Mouse (Mus musculus) myocyte (in vitro differentiated cells): ENCODE results near the gene Ramac. TPM values are rescaled to one million over a fixed set of nuclear protein-coding genes. Genes with fewer than 3 reads are reported as not detected.

Experiments used
- H3K27me3 ChIP-seq: one replicate; pipeline ENCODE4 v1.6.1; 2011; ENCODE audit not compliant: control insufficient read depth, insufficient read depth, insufficient read length
- H3K36me3 ChIP-seq: one replicate; pipeline ENCODE4 v1.6.1; 2011; ENCODE audit not compliant: control insufficient read depth, insufficient read depth
- H3K4me2 ChIP-seq: one replicate; pipeline ENCODE4 v1.6.1; 2011; ENCODE audit warnings: low read depth, control low read depth
- H3K4me3 ChIP-seq: one replicate; pipeline ENCODE4 v1.5.1; 2011; ENCODE audit warnings: mild to moderate bottlenecking, control low read depth, moderate library complexity
- H3K79me2 ChIP-seq: one replicate; pipeline ENCODE4 v1.6.1; 2011; ENCODE audit not compliant: control insufficient read depth, insufficient read depth
- H3ac ChIP-seq: one replicate; pipeline ENCODE4 v1.6.1; 2011; ENCODE audit not compliant: control insufficient read depth, insufficient read length
- CEBPB ChIP-seq: IDR thresholded peaks from 2 replicates; pipeline ENCODE4 v1.6.1; 2011; ENCODE audit warnings: mild to moderate bottlenecking, moderate library complexity; ENCODE audit not compliant: poor library complexity, insufficient read depth, severe bottlenecking
- E2F4 ChIP-seq: IDR thresholded peaks from one replicate; pipeline ENCODE4 v1.6.1; 2011; ENCODE audit warnings: mild to moderate bottlenecking, control low read depth, moderate library complexity; ENCODE audit not compliant: insufficient read depth
- MAX ChIP-seq: IDR thresholded peaks from one replicate; pipeline ENCODE4 v1.6.1; 2011; ENCODE audit warnings: low read depth, mild to moderate bottlenecking, control low read depth
- MYOD1 ChIP-seq, 3 experiments: IDR thresholded peaks; one replicate each; pipeline ENCODE4 v1.6.1; 2011; ENCODE audit warnings: control low read depth in 2 of 3, low read depth in 2 of 3, mild to moderate bottlenecking in 2 of 3, moderate library complexity in 1 of 3; ENCODE audit not compliant: insufficient read length in 2 of 3, control insufficient read depth in 1 of 3
- MYOG ChIP-seq, 3 experiments: IDR thresholded peaks; one replicate each; pipeline ENCODE4 v1.6.1; 2011; ENCODE audit warnings: control low read depth in 2 of 3, low read depth in 2 of 3, mild to moderate bottlenecking in 2 of 3; ENCODE audit not compliant: insufficient read length in 2 of 3, control insufficient read depth in 1 of 3, insufficient read depth in 1 of 3
- POLR2A ChIP-seq: IDR thresholded peaks from one replicate; pipeline ENCODE4 v1.6.1; 2011; ENCODE audit warnings: low read depth, mild to moderate bottlenecking, control low read depth, moderate library complexity; ENCODE audit not compliant: insufficient read length
- POLR2AphosphoS2 ChIP-seq: IDR thresholded peaks from one replicate; pipeline ENCODE4 v1.6.1; 2011; ENCODE audit warnings: low read depth, control low read depth; ENCODE audit not compliant: insufficient read length
- REST ChIP-seq: IDR thresholded peaks from one replicate; pipeline ENCODE4 v1.6.1; 2011; ENCODE audit warnings: mild to moderate bottlenecking, control low read depth, moderate library complexity; ENCODE audit not compliant: insufficient read depth, insufficient read length
- SRF ChIP-seq: IDR thresholded peaks from one replicate; pipeline ENCODE4 v1.6.1; 2011; ENCODE audit warnings: low read depth; ENCODE audit not compliant: control insufficient read depth, insufficient read length
- TCF12 ChIP-seq: IDR thresholded peaks from one replicate; pipeline ENCODE4 v1.6.1; 2011; ENCODE audit warnings: mild to moderate bottlenecking, control low read depth; ENCODE audit not compliant: poor library complexity, insufficient read depth, severe bottlenecking
- TCF3 ChIP-seq: IDR thresholded peaks from one replicate; pipeline ENCODE4 v1.6.1; 2011; ENCODE audit warnings: low read depth, control low read depth; ENCODE audit not compliant: insufficient read length
- USF1 ChIP-seq: IDR thresholded peaks from one replicate; pipeline ENCODE4 v1.6.1; 2011; ENCODE audit warnings: low read depth, mild to moderate bottlenecking, control low read depth, moderate library complexity
- polyA plus RNA-seq: library from polyadenylated mRNA; unstranded; fragments of >200 nt; fragmentation: generic; extraction: Trizol; gene quantifications from one replicate; pipeline ENCODE4 v1.2.1, GENCODE M21; 2012; ENCODE audit warnings: missing spikeins

The Ramac gene
- polyA plus RNA-seq, 1 experiment = 15.6 TPM

GRCm38 (mm10) chr7:81732183-81733089 is 30.3 kb upstream of the Ramac start:
- H3K36me3 ChIP-seq = no peaks in the 10 kb centered on the region
- H3K79me2 ChIP-seq = no peaks in the 10 kb centered on the region
- no peak overlapping the region for H3ac ChIP-seq
- H3K4me2 ChIP-seq = no peak overlapping the region
- H3K27me3 ChIP-seq = no peaks in the 10 kb centered on the region
- TF ChIP-seq E2F4 = no peak
- no peak for TF ChIP-seq POLR2AphosphoS2
- no peak for TF ChIP-seq MAX
- no peak for TF ChIP-seq USF1
- no peak for TF ChIP-seq SRF
- no peak for TF ChIP-seq TCF12
- TF ChIP-seq POLR2A = no peak
- no peak for TF ChIP-seq REST
- no peak for TF ChIP-seq CEBPB
- TF ChIP-seq TCF3 = no peak
- no peak for TF ChIP-seq MYOG (IDR thresholded peaks at IDR 0.05; ENCODE audit: control insufficient read depth in 1 of 3, insufficient read depth in 1 of 3, insufficient read length in 2 of 3, low read depth in 2 of 3)
- TF ChIP-seq MYOD1 (IDR thresholded peaks at IDR 0.05; ENCODE audit: control insufficient read depth in 1 of 3, insufficient read length in 2 of 3, low read depth in 2 of 3) = no peak
- H3K4me3 ChIP-seq = no peak overlapping the region

- H3K4me3 ChIP-seq = no peak overlapping the region
- TF ChIP-seq USF1 (no peak), REST (no peak), TCF3 (no peak), SRF (no peak), POLR2AphosphoS2 (no peak), MYOD1 (IDR thresholded peaks at IDR 0.05; ENCODE audit: control insufficient read depth in 1 of 3, insufficient read length in 2 of 3, low read depth in 2 of 3) (no peak), CEBPB (no peak), MYOG (IDR thresholded peaks at IDR 0.05; ENCODE audit: control insufficient read depth in 1 of 3, insufficient read depth in 1 of 3, insufficient read length in 2 of 3, low read depth in 2 of 3) (no peak), MAX (no peak), TCF12 (no peak), POLR2A (no peak), E2F4 (no peak)
- no peaks in the 10 kb centered on the region for H3K79me2 ChIP-seq
- no peak overlapping the region for H3ac ChIP-seq
- H3K36me3 ChIP-seq = no peaks in the 10 kb centered on the region
- no peaks in the 10 kb centered on the region for H3K27me3 ChIP-seq
- no peak overlapping the region for H3K4me2 ChIP-seq
Observed at GRCm38 (mm10) chr7:81735300-81736048, 27.3 kb upstream of the Ramac start.

GRCm38 (mm10) chr7:81738720-81739385 is 23.9 kb upstream of the Ramac start:
- Histone ChIP-seq H3K4me2 (no peak overlapping the region), H3K79me2 (no peaks in the 10 kb centered on the region), H3K4me3 (no peak overlapping the region), H3K27me3 (no peaks in the 10 kb centered on the region), H3ac (no peak overlapping the region), H3K36me3 (no peaks in the 10 kb centered on the region)
- no peak for TF ChIP-seq TCF3
- TF ChIP-seq MYOG (IDR thresholded peaks at IDR 0.05; ENCODE audit: control insufficient read depth in 1 of 3, insufficient read depth in 1 of 3, insufficient read length in 2 of 3, low read depth in 2 of 3) = no peak
- TF ChIP-seq SRF = no peak
- TF ChIP-seq MAX = no peak
- no peak for TF ChIP-seq POLR2A
- TF ChIP-seq CEBPB = no peak
- TF ChIP-seq USF1 = no peak
- no peak for TF ChIP-seq REST

- H3K4me2 ChIP-seq = no peak overlapping the region
Observed at GRCm38 (mm10) chr7:81740010-81740409, 22.7 kb upstream of the Ramac start.

More at GRCm38 (mm10) chr7:81740010-81740409, 22.7 kb upstream of the Ramac start:
- Histone ChIP-seq H3K4me3 (no peak overlapping the region), H3ac (no peak overlapping the region), H3K27me3 (no peaks in the 10 kb centered on the region), H3K36me3 (no peaks in the 10 kb centered on the region), H3K79me2 (no peaks in the 10 kb centered on the region)
- no peak for TF ChIP-seq TCF12
- no peak for TF ChIP-seq E2F4
- no peak for TF ChIP-seq MAX
- TF ChIP-seq MYOG (IDR thresholded peaks at IDR 0.05; ENCODE audit: control insufficient read depth in 1 of 3, insufficient read depth in 1 of 3, insufficient read length in 2 of 3, low read depth in 2 of 3) = no peak
- TF ChIP-seq MYOD1 (IDR thresholded peaks at IDR 0.05; ENCODE audit: control insufficient read depth in 1 of 3, insufficient read length in 2 of 3, low read depth in 2 of 3) = no peak
- TF ChIP-seq POLR2AphosphoS2 = no peak
- TF ChIP-seq POLR2A = no peak
- TF ChIP-seq TCF3 = no peak
- TF ChIP-seq SRF = no peak
